Mouse (Mus musculus) cerebellum, postnatal 10 days (tissue): ENCODE data around the gene Tead2.
"Not testable (repeated sequence)": the region's sequence is repeated elsewhere in the genome, so short reads cannot be mapped to it uniquely, and the experiment has no call there.

Experiments
- DNase-seq, 2 experiments: peaks; one replicate each; pipeline ENCODE4 v3.0.0; 2021; ENCODE audit warnings: mixed read lengths in 2 of 2

Tead2 gene

GRCm38 (mm10) chr7:45215673-45216441 lies at the start of gene Tead2:
TSS of gene Tead2 (plus strand) at chr7:45215753.
- DNase-seq = peak; percentile 50 to 64

- DNase-seq = peak; percentile 59 to 70
Measured at GRCm38 (mm10) chr7:45166950-45167401, 48.6 kb upstream of the Tead2 start.

GRCm38 (mm10) chr7:45167761-45168445 lies 47.6 kb upstream of the Tead2 start:
- DNase-seq = peak; percentile 74 to 81

- DNase-seq = peak; percentile 65 to 67
Measured at GRCm38 (mm10) chr7:45168656-45169055, 46.9 kb upstream of the Tead2 start.

- peak; percentile 71 to 79 for DNase-seq
Measured at GRCm38 (mm10) chr7:45169495-45169894, 46.1 kb upstream of the Tead2 start.

- DNase-seq = peak; percentile 55 to 68
Measured at GRCm38 (mm10) chr7:45172974-45173373, 42.6 kb upstream of the Tead2 start.

- DNase-seq = not testable (repeated sequence)
Measured at GRCm38 (mm10) chr7:45173772-45174171, 41.8 kb upstream of the Tead2 start.

GRCm38 (mm10) chr7:45174567-45175280 lies 40.8 kb upstream of the Tead2 start:
- no peak for DNase-seq

- DNase-seq = no peak
Measured at GRCm38 (mm10) chr7:45175398-45175797, 40.2 kb upstream of the Tead2 start.

- DNase-seq = no peak
Measured at GRCm38 (mm10) chr7:45175929-45176328, 39.6 kb upstream of the Tead2 start.

- no peak for DNase-seq
Measured at GRCm38 (mm10) chr7:45176356-45176755, 39.2 kb upstream of the Tead2 start.

- no peak for DNase-seq
Measured at GRCm38 (mm10) chr7:45178550-45178949, 37.0 kb upstream of the Tead2 start.

- no peak for DNase-seq
Measured at GRCm38 (mm10) chr7:45179469-45179868, 36.1 kb upstream of the Tead2 start, which contains the start of gene Gfy. TSS of gene Gfy (minus strand) at chr7:45179569.

- DNase-seq = no peak
Measured at GRCm38 (mm10) chr7:45180896-45181477, 34.6 kb upstream of the Tead2 start, which contains the start of gene Pth2. TSS of gene Pth2 (plus strand) at chr7:45180995.

- DNase-seq = no peak
Measured at GRCm38 (mm10) chr7:45181540-45181939, 34.0 kb upstream of the Tead2 start.

- peak; percentile 89 to 91 for DNase-seq
Measured at GRCm38 (mm10) chr7:45182199-45182601, 33.4 kb upstream of the Tead2 start.

GRCm38 (mm10) chr7:45182606-45183005 lies 32.9 kb upstream of the Tead2 start:
- no peak for DNase-seq

GRCm38 (mm10) chr7:45183672-45184071 lies 31.9 kb upstream of the Tead2 start:
- DNase-seq = no peak

- DNase-seq = no peak
Measured at GRCm38 (mm10) chr7:45185921-45186320, 29.6 kb upstream of the Tead2 start.

GRCm38 (mm10) chr7:45189600-45189999 lies 26.0 kb upstream of the Tead2 start:
- no peak for DNase-seq

GRCm38 (mm10) chr7:45190186-45190585 lies 25.4 kb upstream of the Tead2 start:
- no peak for DNase-seq

GRCm38 (mm10) chr7:45191161-45191560 lies 24.4 kb upstream of the Tead2 start:
- DNase-seq = no peak
